Mouse (Mus musculus) olfactory bulb, adult 2 months (tissue): ENCODE results near the gene S100a5.

Experiments
- CTCF ChIP-seq: fragments of 200-500 bp; IDR thresholded peaks from 2 replicates; pipeline ENCODE4 v1.5.1; 2012; ENCODE audit warnings: low read depth, mild to moderate bottlenecking, low read length, moderate library complexity; ENCODE audit not compliant: insufficient read depth
- POLR2A ChIP-seq: fragments of 200-500 bp; IDR thresholded peaks from 2 replicates; pipeline ENCODE4 v1.6.1; 2012; ENCODE audit warnings: mild to moderate bottlenecking, low read depth, low read length, moderate library complexity; ENCODE audit not compliant: insufficient read depth

DNA sequence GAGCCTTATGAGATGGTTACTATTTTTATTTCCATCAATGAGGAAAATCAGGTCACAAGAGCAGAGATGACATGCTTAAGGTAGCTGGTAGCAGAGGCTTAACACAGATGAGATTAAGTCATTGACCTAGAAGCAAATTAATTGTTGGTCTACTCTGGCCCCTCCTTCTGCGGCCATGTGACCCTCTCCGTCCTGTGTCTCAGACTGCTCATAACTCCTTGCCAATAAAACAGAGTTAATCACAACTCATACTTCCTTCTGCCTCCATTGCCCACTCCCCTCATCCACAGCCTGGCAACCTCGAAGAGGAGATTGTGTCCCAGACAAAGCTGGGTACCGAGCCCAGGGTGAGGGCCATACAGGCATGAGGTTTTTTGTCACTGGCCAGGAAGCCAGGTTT is 10.1 kb upstream of the S100a5 start:
- TF ChIP-seq CTCF (no peak), POLR2A (no peak)
